Comparison of ENCODE assay signal across 10 mouse cellular contexts in the genomic region with DNA sequence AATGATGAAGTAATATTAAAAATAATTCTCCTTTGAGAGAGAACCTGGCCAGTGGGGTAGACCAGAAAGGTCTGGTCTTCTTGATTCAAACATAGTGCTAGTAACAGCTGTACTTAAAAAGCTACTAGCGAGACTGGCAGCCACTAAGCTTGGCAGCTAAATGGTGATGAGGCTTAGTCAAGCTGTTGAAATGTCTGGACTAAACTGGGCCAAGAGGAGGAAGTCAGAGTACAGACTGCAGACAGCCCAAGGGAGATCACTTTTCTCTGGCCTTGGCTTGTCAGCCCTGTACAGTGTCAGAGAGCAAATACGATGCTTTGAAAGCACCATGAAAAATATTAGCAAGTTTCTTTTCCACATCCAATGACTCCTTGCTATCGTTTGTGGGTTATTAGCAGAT. TPM values are rescaled to one million over a fixed set of nuclear protein-coding genes. Genes with fewer than 3 reads are reported as not detected.
DNase-seq lines count a peak whose midpoint lies in the region; TF ChIP-seq lines count a peak whose summit lies in the region.
"Had no signal": no experiment of that assay in that cellular context is flagged by ENCODE, and none has a peak within 500 bp of the region (broad histone marks: within the 10 kb centered on the region; RNA-seq: fewer than 3 reads in every experiment).

No protein-coding gene starts in this region.

- no peak for TF ChIP-seq CTCF in layer of hippocampus, adult 2 months (conservative IDR thresholded peaks at IDR 0.05)
- no peak for TF ChIP-seq CTCF in embryonic fibroblast, embryonic 13.5 days (IDR thresholded peaks at IDR 0.05; ENCODE audit: borderline replicate concordance, insufficient read depth, low read length)

- H3K27ac ChIP-seq in layer of hippocampus, adult 2 months, result 0 out of 2 replicates have a peak overlapping the region, but pooled peaks have one; percentile 2
- peak overlapping the region; percentile 39 for H3K27ac ChIP-seq in embryonic fibroblast, embryonic 13.5 days (ENCODE audit: insufficient read depth, low read length)
- H3K27ac ChIP-seq: embryonic facial prominence, embryonic 12.5 days had no signal

- TF ChIP-seq POLR2A in embryonic fibroblast, embryonic 13.5 days (IDR thresholded peaks at IDR 0.05; ENCODE audit: low read depth, low read length), result no peak

- peaks cover 2% of the 10 kb centered on the region; the same call in 1 of the 2 replicates for H3K4me1 ChIP-seq in embryonic fibroblast, embryonic 13.5 days (ENCODE audit: control insufficient read depth, insufficient read depth, low read length)

- DNase-seq in layer of hippocampus, adult 2 months (ENCODE audit: low spot score in 2 of 2), result no peak
- DNase-seq in layer of hippocampus, adult 11-12 months (ENCODE audit: low spot score), result no peak
- DNase-seq in NIH3T3 (ENCODE audit: low read depth), result peak; percentile 82
- peak; percentile 49 to 69 for DNase-seq in heart, postnatal 14 days
- no peak for DNase-seq in c-Kit-positive CD71-positive TER-119-positive erythroid progenitor cells, embryonic 14.5 days (ENCODE audit: low spot score)
- DNase-seq in left cerebral cortex, adult 11 months (ENCODE audit: low spot score), result no peak
- DNase-seq in spleen, postnatal 10 days (ENCODE audit: low spot score in 2 of 2), result no peak
- DNase-seq: thymus, postnatal 25 days had no signal

- no peak overlapping the region for H3K4me3 ChIP-seq in layer of hippocampus, adult 2 months
- no peak overlapping the region for H3K4me3 ChIP-seq in embryonic fibroblast, embryonic 13.5 days (ENCODE audit: insufficient read depth, low read length)
- H3K4me3 ChIP-seq: embryonic facial prominence, embryonic 12.5 days had no signal

- intact Hi-C loops in heart, postnatal 14 days (cut with DNase I), result loop anchor here (5.0 kb wide), 1 partner anchor 295 kb away; no protein-coding TSS in a partner anchor

RNA-seq across cellular contexts. Expression of a gene that starts 2.5 kb away (rescaled TPM):
- total RNA-seq in layer of hippocampus, adult 2 months (2021), result 10 to 100 TPM; 33.9 to 34.9 TPM
- 63.3 and 64.5 TPM in 2 replicates for polyA plus RNA-seq in embryonic fibroblast, embryonic 13.5 days (2011; ENCODE audit: insufficient read length, low read depth, missing spikeins)
- total RNA-seq in heart, postnatal 14 days (2021), result 10 to 100 TPM; 61.7 to 67.1 TPM

Comparison
In these comparisons a context has a peak if more than half of its experiments do, and no peak if none do; other contexts are left out.
1. DNase-seq: peak in NIH3T3 (single experiment) and heart, postnatal 14 days (2 of 2); none in layer of hippocampus, adult 2 months (0 of 2), layer of hippocampus, adult 11-12 months (single experiment), c-Kit-positive CD71-positive TER-119-positive erythroid progenitor cells, embryonic 14.5 days (single experiment), left cerebral cortex, adult 11 months (single experiment) and spleen, postnatal 10 days (0 of 2).